In genomic region chr4:95868348-95868747, GRCm38 (mm10) we compare ENCODE assay signal across 12 mouse cellular contexts.
"Had no signal": no experiment of that assay in that cellular context is flagged by ENCODE, and none has a peak within 500 bp of the region (broad histone marks: within the 10 kb centered on the region; RNA-seq: fewer than 3 reads in every experiment).

No protein-coding gene starts in this region.

- H3K4me3 ChIP-seq: limb, embryonic 12.5 days; megakaryocyte, embryonic 14.5 days; midbrain, embryonic 15.5 days; neural tube, embryonic 12.5 days had no signal

- H3K27me3 ChIP-seq: limb, embryonic 12.5 days; midbrain, embryonic 15.5 days; neural tube, embryonic 12.5 days had no signal

- ATAC-seq: midbrain, embryonic 15.5 days had no signal

- H3K9me3 ChIP-seq: limb, embryonic 12.5 days; megakaryocyte, embryonic 14.5 days; midbrain, embryonic 15.5 days; neural tube, embryonic 12.5 days had no signal

- H3K4me1 ChIP-seq: megakaryocyte, embryonic 14.5 days; midbrain, embryonic 15.5 days; neural tube, embryonic 12.5 days had no signal

- H3K4me2 ChIP-seq: limb, embryonic 12.5 days; midbrain, embryonic 11.5 days; midbrain, embryonic 15.5 days; neural tube, embryonic 12.5 days had no signal

- DNase-seq: kidney, adult 18-20 months; kidney, postnatal 25 days; liver; lung, postnatal 10 days; thymus, adult 2 months; thymus, postnatal 25 days had no signal

- H3K9ac ChIP-seq: limb, embryonic 12.5 days; liver, embryonic 14.5 days; midbrain, embryonic 15.5 days; neural tube, embryonic 12.5 days had no signal

- H3K27ac ChIP-seq: limb, embryonic 12.5 days; liver, embryonic 14.5 days; midbrain, embryonic 15.5 days; neural tube, embryonic 12.5 days had no signal

- H3K36me3 ChIP-seq: limb, embryonic 12.5 days; midbrain, embryonic 15.5 days; neural tube, embryonic 12.5 days had no signal
